Mouse (Mus musculus) brain, embryonic 14.5 days (tissue): ENCODE results near the gene Csf3.

Experiments
- CTCF ChIP-seq: fragments of 200-500 bp; IDR thresholded peaks from 2 replicates; pipeline ENCODE4 v1.5.1; 2012; ENCODE audit warnings: inconsistent platforms, mild to moderate bottlenecking, moderate library complexity, borderline replicate concordance; ENCODE audit not compliant: insufficient read depth, insufficient read length; ENCODE audit errors: extremely low read depth
- POLR2A ChIP-seq: fragments of 200-500 bp; IDR thresholded peaks from 2 replicates; pipeline ENCODE4 v1.6.1; 2012; ENCODE audit warnings: mild to moderate bottlenecking, inconsistent platforms, borderline replicate concordance; ENCODE audit not compliant: poor library complexity, insufficient read depth, insufficient read length, severe bottlenecking; ENCODE audit errors: extremely low read depth

DNA sequence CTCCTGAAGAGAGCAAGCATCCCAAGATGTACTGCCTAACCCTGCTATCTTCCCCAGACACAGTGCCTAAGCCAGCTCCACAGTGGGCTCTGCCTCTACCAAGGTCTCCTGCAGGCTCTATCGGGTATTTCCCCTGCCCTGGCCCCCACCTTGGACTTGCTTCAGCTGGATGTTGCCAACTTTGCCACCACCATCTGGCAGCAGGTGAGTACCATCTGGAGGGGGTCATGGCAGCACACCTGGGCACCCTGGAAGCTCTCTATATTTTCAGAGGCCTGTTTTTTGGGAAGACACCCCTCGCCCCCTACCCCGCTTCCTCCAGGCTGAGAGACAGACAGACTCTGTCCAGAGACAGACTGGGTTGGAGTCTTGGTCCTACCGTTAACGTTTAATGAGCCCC is 1.3 kb downstream of the Csf3 start:
- TF ChIP-seq POLR2A (no peak), CTCF (no peak)
